Mouse (Mus musculus) liver, postnatal 0 days (tissue): ENCODE data around the gene C1qtnf12. TPM values are rescaled to one million over a fixed set of nuclear protein-coding genes. Genes with fewer than 3 reads are reported as not detected.

ENCODE experiments used
- ATAC-seq: fragments of 200-750 bp; cut with Nextera tagmentation; 2 replicates; pipeline ENCODE4 v1.8.0; 2017; ENCODE audit warnings: mild to moderate bottlenecking, moderate library complexity
- DNase-seq: peaks from one replicate; pipeline ENCODE4 v3.0.0-alpha.2; 2016
- H3K27ac ChIP-seq: fragments of 300-500 bp; sonication (generic); 2 replicates; pipeline ENCODE4 v1.5.1; 2014; ENCODE audit warnings: antibody characterized with exemption, moderate library complexity, mild to moderate bottlenecking, low read depth
- H3K27me3 ChIP-seq: fragments of 300-500 bp; sonication (generic); 2 replicates; pipeline ENCODE4 v1.6.1; 2014; ENCODE audit warnings: low read length, control low read depth, mixed read lengths; ENCODE audit not compliant: insufficient read depth
- H3K36me3 ChIP-seq: fragments of 300-500 bp; sonication (generic); replicated peaks from 2 replicates; pipeline ENCODE4 v1.6.1; 2014; ENCODE audit warnings: mild to moderate bottlenecking, control low read depth, low read length, moderate library complexity, mixed read lengths; ENCODE audit not compliant: insufficient read depth
- H3K4me1 ChIP-seq: fragments of 300-500 bp; sonication (generic); 2 replicates; pipeline ENCODE4 v1.6.1; 2014; ENCODE audit warnings: antibody characterized with exemption, mild to moderate bottlenecking, control low read depth; ENCODE audit not compliant: insufficient read depth
- H3K4me2 ChIP-seq: fragments of 300-500 bp; sonication (generic); 2 replicates; pipeline ENCODE4 v1.6.1; 2014; ENCODE audit warnings: low read depth, mild to moderate bottlenecking, low read length, moderate library complexity, mixed read lengths
- H3K4me3 ChIP-seq: fragments of 300-500 bp; sonication (generic); 2 replicates; pipeline ENCODE4 v1.5.1; 2014; ENCODE audit warnings: low read depth, low read length
- H3K9ac ChIP-seq: fragments of 300-500 bp; sonication (generic); replicated peaks from 2 replicates; pipeline ENCODE4 v1.6.1; 2014; ENCODE audit warnings: mild to moderate bottlenecking, moderate library complexity
- H3K9me3 ChIP-seq: fragments of 300-500 bp; sonication (generic); 2 replicates; pipeline ENCODE4 v1.6.1; 2016; ENCODE audit warnings: mild to moderate bottlenecking, control low read depth, low read length, mixed read lengths
- CTCF ChIP-seq: sonication (generic); IDR thresholded peaks from 2 replicates; pipeline ENCODE4 v1.5.1; 2016; ENCODE audit warnings: antibody characterized with exemption, low read depth
- EP300 ChIP-seq: IDR thresholded peaks from 2 replicates; pipeline ENCODE4 v1.6.1; 2016; ENCODE audit warnings: antibody characterized with exemption, low read depth, mild to moderate bottlenecking
- WGBS: fragments of 180-500 bp; shearing (Covaris S2); extraction: QIAGEN DNeasy Blood & Tissue Kit; methylation state at CpG from one replicate; pipeline ENCODE4 v1.1.7; 2014; ENCODE audit not compliant: insufficient replicate concordance; 5-methylcytosine and 5-hydroxymethylcytosine counted together
- polyA plus RNA-seq: library from polyadenylated mRNA; unstranded; fragments of >200 nt; fragmentation: Nextera tagmentation; extraction: Ambion mirVana; gene quantifications from 2 replicates; pipeline ENCODE4 v1.2.1, GENCODE M21; 2015

Gene C1qtnf12
- polyA plus RNA-seq, 1 experiment from 2014 or later, result 39.5 TPM

DNA sequence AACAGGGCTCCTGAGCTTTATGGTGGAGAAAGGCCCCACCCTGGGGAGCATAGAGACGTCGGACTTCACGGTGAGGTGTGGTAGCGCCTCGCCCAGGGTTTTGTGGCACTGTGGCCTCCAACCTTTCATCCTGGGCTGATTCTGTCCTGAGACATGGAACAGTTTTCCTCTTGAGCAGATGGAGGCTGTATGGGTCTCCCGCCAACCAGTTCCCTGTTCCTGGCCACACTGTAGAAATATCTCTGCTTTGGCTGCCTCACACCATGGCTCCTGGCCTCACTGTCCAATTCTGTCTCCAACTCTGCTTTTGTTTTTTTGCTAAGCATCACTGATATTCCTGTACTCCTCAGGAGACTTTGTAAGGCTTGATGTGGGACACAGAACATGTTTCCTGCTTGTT is 6.6 kb upstream of the C1qtnf12 start:
- Histone ChIP-seq H3K4me1 (no peaks in the 10 kb centered on the region), H3K9me3 (no peaks in the 10 kb centered on the region), H3K27ac (no peak overlapping the region), H3K4me3 (no peak overlapping the region), H3K27me3 (no peaks in the 10 kb centered on the region), H3K9ac (no peak overlapping the region), H3K4me2 (no peak overlapping the region), H3K36me3 (peaks cover 72% of the 10 kb centered on the region)
- DNase-seq (no peak), ATAC-seq (no peak)
- 89% methylated on average over 6 of the region's 6 CpGs for WGBS
- TF ChIP-seq CTCF (no peak), EP300 (no peak)

DNA sequence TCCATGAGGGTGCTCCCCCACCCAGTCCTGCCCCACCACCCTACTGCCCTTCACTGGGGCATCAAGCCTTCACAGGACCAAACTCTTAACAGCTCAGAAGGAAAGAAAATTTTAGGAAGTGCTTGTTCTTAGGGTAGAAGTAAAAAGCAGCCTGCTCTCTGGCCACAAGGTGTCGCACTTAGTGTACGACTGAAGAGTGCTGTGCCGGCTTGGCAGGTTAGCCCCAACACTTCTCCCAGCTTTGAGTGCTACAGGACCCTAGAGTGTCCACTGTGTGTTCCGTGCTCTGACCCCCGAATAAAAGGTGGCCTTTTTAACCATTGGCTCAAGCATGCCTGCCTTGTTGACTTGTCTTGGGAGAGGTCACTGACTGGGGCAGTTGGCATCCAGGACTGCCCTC is 2.8 kb upstream of the C1qtnf12 start:
- H3K4me2 ChIP-seq, result no peak overlapping the region
- no peak overlapping the region for H3K27ac ChIP-seq
- peaks cover 41% of the 10 kb centered on the region for H3K36me3 ChIP-seq
- no peak overlapping the region for H3K9ac ChIP-seq
- WGBS, result 6% methylated on average over 5 of the region's 5 CpGs
- H3K27me3 ChIP-seq, result no peaks in the 10 kb centered on the region
- no peaks in the 10 kb centered on the region for H3K9me3 ChIP-seq
- TF ChIP-seq CTCF (peak; percentile 92), EP300 (no peak)
- peaks cover 24% of the 10 kb centered on the region for H3K4me1 ChIP-seq
- ATAC-seq (no peak; the same call in 1 of the 2 replicates), DNase-seq (peak; percentile 83)
- no peak overlapping the region for H3K4me3 ChIP-seq

DNA sequence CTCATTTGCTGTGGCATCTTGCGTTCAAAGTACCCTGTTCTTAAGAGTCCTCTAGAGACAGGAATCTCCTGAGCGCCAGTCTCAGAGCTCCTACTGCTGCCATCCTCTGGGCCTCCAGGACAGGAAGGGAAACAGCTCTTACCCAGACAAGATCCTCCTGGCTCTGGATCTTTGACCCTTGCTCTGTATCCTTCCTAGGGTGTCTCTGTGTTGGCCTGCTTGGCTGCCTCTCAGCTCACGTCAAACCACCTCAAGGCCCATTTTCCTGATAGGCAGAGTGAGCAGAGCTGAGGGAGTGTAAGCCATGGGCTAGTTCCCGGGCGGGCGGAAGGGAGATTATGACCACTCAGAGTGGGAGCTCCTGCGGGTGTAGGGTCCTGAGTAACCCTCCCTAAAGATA is 988 bp downstream of the C1qtnf12 start:
- no peak for ATAC-seq
- WGBS, result 40% methylated on average over 7 of the region's 7 CpGs
- no peak for DNase-seq

DNA sequence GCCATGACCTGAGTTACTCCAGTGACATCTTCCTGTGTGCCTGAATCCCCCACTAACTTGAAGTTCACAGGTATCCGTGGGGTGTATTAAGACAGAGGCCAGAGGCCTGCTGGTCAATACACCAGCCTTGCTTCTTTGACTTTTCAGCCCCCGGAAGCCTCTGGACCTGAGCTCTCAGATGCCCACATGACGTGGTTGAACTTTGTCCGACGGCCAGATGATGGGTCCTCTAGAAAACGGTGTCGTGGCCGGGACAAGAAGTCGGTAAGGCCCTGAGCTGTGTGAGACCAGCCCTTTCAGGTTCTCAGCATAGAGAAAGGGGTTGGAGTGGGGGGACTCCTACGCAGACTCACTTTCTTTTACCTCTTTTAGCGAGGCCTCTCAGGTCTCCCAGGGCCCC is 2.3 kb downstream of the C1qtnf12 start:
- H3K4me2 ChIP-seq, result peak overlapping the region; percentile 99
- H3K36me3 ChIP-seq, result peaks cover 19% of the 10 kb centered on the region
- no peaks in the 10 kb centered on the region for H3K27me3 ChIP-seq
- ATAC-seq (no peak), DNase-seq (no peak)
- H3K9me3 ChIP-seq, result no peaks in the 10 kb centered on the region
- 0 out of 2 replicates have a peak overlapping the region, but pooled peaks have one; percentile 11 for H3K27ac ChIP-seq
- H3K4me3 ChIP-seq, result no peak overlapping the region
- peaks cover 30% of the 10 kb centered on the region for H3K4me1 ChIP-seq
- no peak overlapping the region; the same call in 1 of the 2 replicates for H3K9ac ChIP-seq
- TF ChIP-seq EP300, result no peak
- TF ChIP-seq CTCF, result no peak
- 80% methylated on average over 11 of the region's 11 CpGs for WGBS

More for the DNA sequence above, 988 bp downstream of the C1qtnf12 start:
- Histone ChIP-seq H3K4me1 (peaks cover 24% of the 10 kb centered on the region), H3K27ac (0 out of 2 replicates have a peak overlapping the region, but pooled peaks have one; percentile 12), H3K9ac (peak overlapping the region; percentile 80), H3K4me2 (peak overlapping the region; percentile 99), H3K27me3 (no peaks in the 10 kb centered on the region), H3K36me3 (peaks cover 23% of the 10 kb centered on the region), H3K9me3 (no peaks in the 10 kb centered on the region), H3K4me3 (peak overlapping the region; percentile 68)
- TF ChIP-seq EP300, result no peak
- no peak for TF ChIP-seq CTCF

DNA sequence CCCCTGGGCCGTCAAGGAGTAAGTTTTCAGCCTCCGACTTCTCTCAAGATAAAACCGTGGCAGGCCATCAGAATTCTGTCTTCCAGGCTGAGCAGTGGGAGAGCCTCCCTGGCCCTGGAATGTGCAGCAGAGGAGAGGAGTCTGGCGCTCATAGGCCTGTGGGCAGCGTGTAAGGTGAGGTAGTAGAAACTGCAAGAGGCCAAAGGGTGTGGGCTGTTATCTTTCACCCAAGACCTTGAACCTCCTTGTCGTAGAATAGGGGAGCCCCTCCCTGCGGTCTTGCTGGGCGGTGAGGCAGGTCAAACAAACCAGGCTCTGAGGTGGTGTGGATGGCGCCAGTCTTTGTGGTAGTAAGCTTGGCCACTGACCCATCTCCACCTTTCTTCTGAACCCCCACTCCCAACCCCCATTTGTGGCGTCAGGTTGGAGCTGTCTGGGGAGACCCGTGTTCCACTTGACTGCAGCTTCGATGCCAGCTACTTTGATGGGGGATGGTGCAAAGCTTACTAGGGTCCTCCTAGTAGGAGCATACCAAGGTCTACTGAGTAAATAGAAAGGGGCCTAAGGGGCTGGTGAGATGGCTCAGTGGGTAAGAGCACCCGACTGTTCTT is 7.0 kb downstream of the C1qtnf12 start:
- no peak overlapping the region for H3K4me3 ChIP-seq

DNA sequence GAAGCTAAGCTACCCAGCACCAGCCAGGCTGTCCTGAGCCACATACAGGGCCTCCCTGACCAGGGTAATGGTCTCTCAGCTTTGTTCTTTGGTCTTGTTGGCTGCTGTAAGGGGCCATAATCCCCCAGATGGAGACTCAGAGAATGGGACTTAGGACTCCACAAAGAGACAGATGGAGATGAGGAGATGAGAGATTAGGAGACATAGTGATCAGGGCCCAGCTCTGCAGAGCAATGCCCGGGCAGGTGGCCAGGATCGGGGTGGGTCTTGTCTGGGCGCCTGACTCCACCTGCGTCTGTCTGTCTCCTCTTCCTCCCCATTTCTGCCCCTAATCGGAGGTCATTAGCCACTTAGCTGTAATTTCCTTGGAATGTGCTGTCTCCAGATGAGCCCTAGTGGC is 8.2 kb downstream of the C1qtnf12 start:
- H3K4me2 ChIP-seq, result no peak overlapping the region
- no peak overlapping the region for H3K27ac ChIP-seq
- no peak for ATAC-seq
- WGBS, result 74% methylated on average over 5 of the region's 5 CpGs
- H3K4me1 ChIP-seq, result peaks cover 11% of the 10 kb centered on the region
- no peak overlapping the region for H3K4me3 ChIP-seq
- peak; percentile 27 for DNase-seq
- H3K36me3 ChIP-seq, result peaks cover 10% of the 10 kb centered on the region
- no peaks in the 10 kb centered on the region for H3K9me3 ChIP-seq
- no peaks in the 10 kb centered on the region for H3K27me3 ChIP-seq
- no peak overlapping the region for H3K9ac ChIP-seq
- no peak for TF ChIP-seq EP300
- TF ChIP-seq CTCF, result no peak

More for the DNA sequence above, 7.0 kb downstream of the C1qtnf12 start:
- Histone ChIP-seq H3K4me2 (peak overlapping the region; percentile 47), H3K9me3 (no peaks in the 10 kb centered on the region), H3K4me1 (peaks cover 11% of the 10 kb centered on the region), H3K27ac (no peak overlapping the region), H3K36me3 (peaks cover 14% of the 10 kb centered on the region), H3K9ac (peak overlapping the region; percentile 44), H3K27me3 (no peaks in the 10 kb centered on the region)
- TF ChIP-seq EP300 (no peak), CTCF (no peak)
- ATAC-seq, result peak; percentile 65
- DNase-seq, result no peak
- 56% methylated on average over 13 of the region's 13 CpGs for WGBS
